Mouse (Mus musculus): ENCODE results near the gene Acly. TPM values are rescaled to one million over a fixed set of nuclear protein-coding genes. Genes with fewer than 3 reads are reported as not detected.
"Not testable (repeated sequence)": the region's sequence is repeated elsewhere in the genome, so short reads cannot be mapped to it uniquely, and the experiment has no call there.

Acly gene
- total RNA-seq, 2 experiments from 2014 or later = 211 to 219 TPM

DNA sequence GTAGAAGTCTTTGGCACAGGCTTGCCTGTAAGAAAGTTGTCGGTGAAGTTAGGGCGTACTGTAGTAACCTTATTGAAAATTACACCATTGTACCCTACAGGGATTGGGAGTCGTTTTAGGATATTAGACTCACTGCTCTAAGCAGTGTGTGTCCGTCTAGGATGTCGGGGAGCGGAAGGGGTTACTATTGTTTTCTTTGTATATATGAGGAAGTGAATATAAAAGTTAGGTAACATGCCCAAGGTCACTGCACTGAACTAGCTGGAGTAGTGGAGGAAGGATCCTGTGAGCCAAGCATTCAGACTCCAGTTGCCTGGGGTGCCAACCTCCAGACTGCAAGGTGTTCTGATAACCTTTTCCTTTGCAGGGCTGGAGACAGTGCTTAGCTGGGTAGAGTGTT is 19.2 kb upstream of the Acly start:
- DNase-seq = no peak
- intact Hi-C loops (cut with DNase I) = no loop called here

- intact Hi-C loops (cut with DNase I) = no loop called here
- no peak for DNase-seq
Observed at GRCm38 (mm10) chr11:100545746-100546085, 17.9 kb upstream of the Acly start.

DNA sequence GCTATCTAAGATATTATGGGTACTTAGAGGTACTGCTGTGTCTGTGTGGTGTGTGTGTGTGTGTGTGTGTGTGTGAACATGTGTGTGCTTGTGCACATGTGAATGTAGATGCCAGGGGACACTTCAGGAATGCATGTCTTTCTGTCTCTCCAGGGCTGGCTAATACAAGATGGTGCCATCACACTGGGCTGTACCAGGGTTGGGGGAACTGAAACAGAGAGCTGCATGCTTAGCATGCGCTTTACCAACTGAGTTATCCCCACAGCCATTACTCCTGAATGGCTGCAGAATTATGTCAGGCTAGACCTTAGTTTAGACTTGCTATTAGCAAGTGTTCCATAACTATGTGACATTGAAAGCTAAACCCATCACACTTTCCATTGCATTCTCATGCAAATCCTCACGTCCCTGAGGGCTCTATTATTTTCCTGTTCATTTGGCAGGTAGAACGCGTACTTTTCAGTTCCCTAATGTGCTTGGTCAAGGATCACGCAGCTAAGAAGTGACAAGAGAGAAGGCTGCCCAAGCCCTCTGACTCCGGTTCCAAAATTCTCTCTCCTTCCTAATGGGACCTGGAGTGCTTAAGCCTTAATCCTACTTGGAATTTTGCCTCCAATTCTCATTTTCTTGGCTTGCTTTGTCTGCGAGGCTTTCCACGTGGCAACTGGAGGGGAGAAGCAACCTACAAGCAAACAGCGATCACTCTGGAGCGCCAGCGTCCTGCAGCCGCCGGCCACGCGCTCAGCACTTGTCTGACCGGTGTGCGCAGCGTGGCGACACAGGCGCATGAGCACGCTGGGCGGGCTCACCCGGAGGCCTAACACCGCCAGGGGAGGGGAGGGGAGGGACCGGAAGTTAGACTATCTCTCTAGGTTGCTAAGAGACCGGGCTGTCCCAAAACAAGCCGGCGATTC is 17.3 kb upstream of the Acly start, which contains the start of gene Ttc25:
Gene Ttc25 (plus strand): TSS at position 776 of the 914 bp plus-strand sequence.
- DNase-seq = peak; percentile 80
- intact Hi-C loops (cut with DNase I) = no loop called here

DNA sequence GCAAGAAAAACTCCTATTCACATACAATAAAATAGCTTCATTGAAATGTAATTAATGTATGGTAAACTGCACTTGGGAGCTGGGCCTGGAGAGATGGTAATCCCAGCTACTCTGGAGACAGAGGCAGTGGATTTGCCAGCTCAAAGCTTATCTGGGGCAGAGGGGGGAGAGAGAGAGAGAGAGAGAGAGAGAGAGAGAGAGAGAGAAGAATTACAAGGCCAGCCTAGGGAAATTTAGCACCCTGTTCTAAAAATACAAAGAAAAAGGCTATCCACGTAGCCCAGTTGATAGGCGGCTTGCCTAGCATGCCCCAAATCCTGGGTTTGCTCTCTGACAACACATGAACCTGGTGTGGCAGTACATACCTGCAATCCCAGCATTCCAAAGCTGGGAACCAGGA is 13.8 kb upstream of the Acly start:
- intact Hi-C loops (cut with DNase I) = no loop called here
- no peak for DNase-seq

- intact Hi-C loops (cut with DNase I) = no loop called here
- DNase-seq = no peak
Observed at GRCm38 (mm10) chr11:100540966-100541365, 13.2 kb upstream of the Acly start.

- no peak for DNase-seq
- intact Hi-C loops (cut with DNase I) = no loop called here
Observed at GRCm38 (mm10) chr11:100536466-100536865, 8.7 kb upstream of the Acly start.

- no peak for DNase-seq
- intact Hi-C loops (cut with DNase I) = no loop called here
Observed at GRCm38 (mm10) chr11:100535996-100536395, 8.2 kb upstream of the Acly start.

DNA sequence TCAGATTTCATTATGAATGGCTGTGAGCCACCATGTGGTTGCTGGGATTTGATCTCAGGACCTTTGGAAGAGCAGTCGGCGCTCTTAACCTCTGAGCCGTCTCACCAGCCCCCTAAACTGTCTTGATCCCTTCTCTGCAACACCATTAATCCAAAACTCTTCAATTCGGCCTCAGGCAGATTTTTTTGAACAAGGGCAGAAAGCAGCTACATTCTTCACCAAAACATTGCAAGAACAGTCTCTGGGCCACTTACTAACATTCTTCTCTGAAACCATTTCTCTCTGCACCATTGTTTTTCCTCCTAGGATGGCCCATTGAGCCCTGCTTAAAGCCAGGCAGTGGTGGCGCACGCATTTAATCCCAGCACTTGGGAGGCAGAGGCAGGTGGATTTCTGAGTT is 7.0 kb upstream of the Acly start:
- intact Hi-C loops (cut with DNase I); DNase-seq: not testable (repeated sequence)

GRCm38 (mm10) chr11:100534411-100534810 is 6.6 kb upstream of the Acly start:
- DNase-seq; intact Hi-C loops (cut with DNase I): not testable (repeated sequence)

DNA sequence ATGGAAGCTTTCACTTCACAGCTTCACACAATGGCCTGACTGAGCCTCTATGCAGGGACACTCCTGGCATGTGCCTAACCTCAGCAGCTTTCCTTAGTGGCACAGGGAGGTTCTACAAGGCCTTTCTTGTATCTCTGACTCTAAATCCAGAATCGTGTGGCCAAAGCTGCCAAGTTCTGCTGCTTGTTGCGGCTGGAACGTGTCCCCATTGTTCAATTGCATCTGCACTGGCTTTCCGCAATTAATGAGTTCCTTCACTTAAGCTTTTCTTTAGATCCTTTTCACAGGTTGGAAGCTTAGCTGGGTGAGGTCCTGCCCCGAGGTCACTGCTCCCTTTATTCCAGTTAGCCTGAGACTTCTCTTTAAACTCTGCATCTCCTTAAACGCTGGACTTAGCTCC is 6.1 kb upstream of the Acly start:
- intact Hi-C loops (cut with DNase I) = no loop called here
- no peak for DNase-seq

DNA sequence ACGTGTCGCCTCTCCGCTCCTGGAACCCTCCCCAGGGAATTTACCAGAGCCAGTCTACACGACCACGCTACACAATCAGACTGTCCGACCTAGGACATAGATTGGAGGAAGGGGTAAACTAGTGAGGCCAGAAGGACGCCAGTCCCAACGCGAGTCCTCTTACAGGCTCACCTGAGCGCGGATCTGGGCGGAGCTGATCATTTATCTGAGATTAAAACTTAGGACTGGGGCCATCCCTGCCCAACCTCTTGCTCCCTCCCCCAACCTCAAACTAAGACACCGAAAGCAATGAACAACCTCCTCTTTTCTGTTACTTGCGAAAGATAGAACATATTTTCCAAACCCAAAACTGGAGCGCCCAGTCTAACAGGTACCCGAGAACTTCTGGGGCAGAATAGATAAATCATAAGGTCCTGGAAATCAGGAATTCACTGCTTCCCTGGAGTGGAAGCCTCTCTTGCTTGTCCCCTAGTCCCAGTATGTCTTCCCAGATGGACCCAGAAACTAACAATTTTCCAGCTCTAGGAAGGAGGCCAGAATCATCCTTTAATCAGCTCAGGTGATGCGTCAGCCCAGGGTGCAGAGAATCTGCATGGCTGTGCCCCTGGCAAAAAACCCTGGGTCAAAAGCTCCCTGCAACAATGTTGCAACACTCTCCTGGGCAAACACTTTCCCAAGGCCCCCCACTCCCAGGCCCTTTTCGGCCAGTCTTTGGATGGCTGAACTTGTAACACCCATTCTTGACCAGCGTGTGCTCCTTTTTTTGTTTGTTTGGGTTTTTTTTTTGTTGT is 770 bp upstream of the Acly start:
- DNase-seq = no peak
- intact Hi-C loops (cut with DNase I) = no loop called here

- intact Hi-C loops (cut with DNase I) = no loop called here
- DNase-seq = peak; percentile 76
Observed at GRCm38 (mm10) chr11:100527066-100527457, 738 bp downstream of the Acly start.

DNA sequence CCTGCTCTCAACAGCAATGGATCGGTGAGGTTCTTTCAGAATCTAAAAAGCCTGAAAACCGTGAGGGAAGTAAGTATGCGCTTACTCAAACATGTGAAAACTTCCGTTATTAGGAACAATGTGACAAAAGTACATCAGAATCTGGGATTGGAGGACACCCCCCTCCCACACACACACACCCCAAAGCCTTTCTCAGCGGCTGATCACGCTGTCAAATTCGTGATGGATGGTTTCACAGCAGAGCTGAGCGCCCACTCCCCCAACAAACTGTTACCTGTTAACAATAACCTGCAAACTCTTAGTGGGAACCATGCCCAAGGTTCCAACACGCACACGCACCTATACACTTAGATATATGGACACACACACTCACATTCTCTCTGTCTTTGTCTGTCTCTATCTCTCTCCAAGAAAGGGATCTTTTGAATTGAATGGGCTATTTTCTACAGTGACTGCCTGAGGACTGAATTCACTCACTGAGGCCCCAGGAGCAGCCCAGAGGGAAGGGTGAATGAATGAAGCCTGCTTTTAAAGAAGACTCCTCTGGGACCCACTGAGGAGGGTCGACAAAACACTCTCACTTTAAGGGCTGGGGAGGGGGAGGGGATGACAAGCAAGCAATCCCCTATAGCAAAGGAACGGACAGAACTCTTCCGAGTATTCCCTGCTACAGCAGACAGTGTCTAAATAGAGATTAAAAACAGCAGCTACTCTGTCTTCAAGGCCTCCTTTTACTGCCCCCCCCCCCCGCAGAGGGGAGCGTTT is 1.6 kb downstream of the Acly start:
- DNase-seq = no peak
- intact Hi-C loops (cut with DNase I) = no loop called here

GRCm38 (mm10) chr11:100524987-100525630 is 2.7 kb downstream of the Acly start:
- intact Hi-C loops (cut with DNase I) = no loop called here
- DNase-seq = no peak

DNA sequence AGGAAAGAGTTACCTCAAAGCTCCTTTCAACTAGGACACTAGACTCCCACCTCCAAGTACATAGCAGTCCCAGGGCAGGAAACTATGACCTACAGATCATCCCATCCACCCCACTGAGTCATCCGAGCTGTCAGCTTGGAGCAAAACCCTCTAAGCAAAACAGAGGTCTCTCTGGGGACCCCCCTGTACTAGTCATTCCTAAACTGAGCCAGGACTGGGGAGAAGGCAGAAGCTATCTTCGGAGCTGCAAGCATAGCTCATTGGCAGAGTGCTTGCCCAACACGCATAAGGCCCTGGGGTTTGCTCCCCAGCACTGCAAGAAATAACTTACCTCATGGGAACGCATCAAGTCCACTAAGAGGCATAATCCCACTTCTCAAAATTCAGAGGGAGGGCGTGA is 3.4 kb downstream of the Acly start:
- no peak for DNase-seq
- intact Hi-C loops (cut with DNase I) = no loop called here

DNA sequence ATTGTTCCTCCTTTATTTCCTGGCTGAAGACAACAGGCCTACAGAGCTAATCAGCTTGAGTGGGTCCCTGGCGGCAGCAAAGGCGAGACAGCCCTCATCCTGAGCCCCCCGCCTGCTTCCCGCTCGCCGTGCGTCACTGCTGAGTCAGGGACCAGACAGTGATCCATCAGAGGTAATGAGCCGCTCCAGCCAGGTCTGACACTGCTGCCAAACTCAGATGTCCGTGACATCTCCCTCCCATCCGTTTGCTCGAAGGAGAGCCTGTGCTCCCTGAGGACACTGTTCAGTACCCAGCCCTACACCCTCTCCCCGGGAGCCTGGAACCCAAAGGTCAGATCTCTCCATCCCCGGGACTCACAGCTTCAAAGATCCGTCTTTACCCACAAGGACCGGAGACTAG is 7.0 kb downstream of the Acly start:
- intact Hi-C loops (cut with DNase I) = no loop called here
- no peak for DNase-seq

DNA sequence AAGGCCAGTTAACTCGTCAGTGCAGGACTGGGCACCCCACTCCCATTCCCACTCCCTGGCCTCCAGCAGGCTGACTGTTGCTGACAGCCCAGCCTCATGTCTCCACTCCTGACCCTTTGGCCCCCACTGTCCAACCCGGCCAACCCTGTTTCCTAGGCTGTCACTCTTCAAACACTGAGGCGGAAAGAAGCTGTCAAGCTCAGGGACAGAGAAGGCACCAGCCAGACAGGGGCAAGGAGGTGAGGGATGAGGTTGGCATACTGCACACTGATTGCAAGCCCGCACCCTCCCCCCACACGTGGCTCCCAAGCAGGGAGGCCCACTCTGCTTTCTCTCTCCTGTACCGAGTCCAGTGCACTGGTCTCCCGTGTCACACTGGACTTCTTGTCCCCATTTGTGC is 8.6 kb downstream of the Acly start:
- no peak for DNase-seq
- intact Hi-C loops (cut with DNase I) = no loop called here

DNA sequence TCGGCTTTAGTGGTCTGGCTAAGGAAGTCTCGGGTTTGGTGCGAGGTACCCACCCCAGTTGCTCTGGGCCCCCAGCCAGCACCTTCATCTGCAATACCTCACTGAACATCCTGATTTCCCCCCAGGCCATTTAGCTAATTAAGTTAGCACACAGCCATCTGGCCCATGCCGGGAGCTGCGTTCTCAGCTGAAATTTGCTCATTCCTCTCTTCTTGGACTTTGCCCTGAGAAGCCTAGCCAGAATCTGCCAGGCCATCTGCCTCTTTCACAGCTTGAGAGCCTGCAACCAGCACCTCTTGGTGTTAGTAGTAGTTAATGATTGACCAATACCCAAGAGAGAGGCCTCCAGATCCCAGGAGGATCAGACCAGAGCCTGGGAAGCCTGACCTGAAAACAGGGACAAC is 9.6 kb downstream of the Acly start:
- peak; percentile 92 for DNase-seq
- intact Hi-C loops (cut with DNase I) = no loop called here

DNA sequence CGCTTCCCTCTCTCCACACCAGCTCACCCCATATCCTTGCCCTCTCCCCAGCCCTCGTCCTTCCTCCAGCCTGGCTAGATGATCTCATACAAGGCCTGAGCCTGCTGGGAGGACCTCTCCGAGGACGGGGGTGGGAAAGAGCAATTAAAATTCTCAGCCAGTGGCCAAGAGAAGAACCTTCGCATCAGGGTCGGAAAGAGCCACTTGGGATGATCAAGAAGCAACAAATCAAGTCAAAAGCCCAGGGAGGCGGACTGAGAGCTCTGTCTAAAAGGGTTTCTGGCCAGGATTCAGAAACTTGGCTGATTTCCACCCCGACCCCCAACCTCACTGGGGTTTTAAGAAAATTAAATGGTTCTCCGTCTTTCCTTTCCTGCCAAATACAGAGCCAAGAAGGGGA is 11.5 kb downstream of the Acly start:
- peak; percentile 59 for DNase-seq
- intact Hi-C loops (cut with DNase I) = no loop called here

GRCm38 (mm10) chr11:100515789-100516188 is 12.0 kb downstream of the Acly start:
- intact Hi-C loops (cut with DNase I) = no loop called here
- DNase-seq = no peak

- DNase-seq = no peak
- intact Hi-C loops (cut with DNase I) = no loop called here
Observed at GRCm38 (mm10) chr11:100515061-100515460, 12.7 kb downstream of the Acly start.
